Mouse (Mus musculus) G1E (cell line): ENCODE measurements around the gene Proser3. TPM values are rescaled to one million over a fixed set of nuclear protein-coding genes. Genes with fewer than 3 reads are reported as not detected.

ENCODE experiments used
- ATAC-seq: 2 replicates; pipeline ENCODE4 v1.8.0; 2016; ENCODE audit warnings: mild to moderate bottlenecking; ENCODE audit not compliant: insufficient number of reproducible peaks, poor library complexity, low FRiP score, severe bottlenecking; ENCODE audit errors: extremely low read depth
- DNase-seq: peaks from one replicate; pipeline ENCODE4 v3.0.0; 2012; ENCODE audit warnings: low spot score
- H3K27me3 ChIP-seq: 2 replicates; pipeline ENCODE4 v1.6.1; 2012; ENCODE audit warnings: mild to moderate bottlenecking, low read length, inconsistent platforms; ENCODE audit not compliant: insufficient read depth
- H3K36me3 ChIP-seq: replicated peaks from 2 replicates; pipeline ENCODE3; 2012; ENCODE audit warnings: mild to moderate bottlenecking, inconsistent platforms
- H3K4me1 ChIP-seq: 2 replicates; pipeline ENCODE4 v1.6.1; 2012; ENCODE audit warnings: low read depth, low read length, inconsistent platforms, mixed read lengths; ENCODE audit not compliant: insufficient read depth
- H3K4me3 ChIP-seq: 2 replicates; pipeline ENCODE4 v1.5.1; 2012; ENCODE audit warnings: low read depth, mild to moderate bottlenecking, inconsistent platforms, low read length, moderate library complexity, mixed read lengths
- H3K9me3 ChIP-seq: replicated peaks from 2 replicates; pipeline ENCODE4 v1.6.1; 2012; ENCODE audit warnings: inconsistent platforms
- CTCF ChIP-seq: IDR thresholded peaks from 2 replicates; pipeline ENCODE4 v1.5.1; 2012; ENCODE audit warnings: low read depth, low read length, inconsistent platforms, mixed read lengths
- GATA1 ChIP-seq: IDR thresholded peaks from 2 replicates; pipeline ENCODE4 v1.6.1; 2012; ENCODE audit warnings: borderline replicate concordance, low read length, inconsistent platforms, mixed read lengths
- GATA2 ChIP-seq: IDR thresholded peaks from 2 replicates; pipeline ENCODE4 v1.6.1; 2012; ENCODE audit warnings: low read depth, low read length, inconsistent platforms, borderline replicate concordance
- POLR2AphosphoS5 ChIP-seq: IDR thresholded peaks from 2 replicates; pipeline ENCODE4 v1.6.1; 2012; ENCODE audit warnings: low read depth, low read length, inconsistent platforms; ENCODE audit not compliant: insufficient replicate concordance
- TAL1 ChIP-seq: conservative IDR thresholded peaks from 2 replicates; pipeline ENCODE4 v1.6.1; 2012; ENCODE audit warnings: low read depth, low read length, inconsistent platforms, mixed read lengths
- polyA plus RNA-seq: library from polyadenylated mRNA; stranded (reverse); fragments of >175 nt; gene quantifications from 2 replicates; pipeline ENCODE4 v1.2.3, GENCODE M21; 2012
- total RNA-seq, 2 experiments: library from RNA; stranded (forward) in 1 of 2; stranded (reverse) in 1 of 2; fragments of 200-1000 nt in 1 of 2; fragments of >200 nt in 1 of 2; fragmentation: Nextera tagmentation in 1 of 2; gene quantifications; 2 replicates each; pipeline ENCODE4 v1.2.3; 2014 to 2017

Gene Proser3
- total and polyA plus RNA-seq, 3 experiments, result 7.4 to 20.5 (median 18.6) TPM

- TF ChIP-seq TAL1 (no peak), GATA2 (no peak), GATA1 (no peak), CTCF (no peak), POLR2AphosphoS5 (no peak)
- no peak for ATAC-seq
- H3K36me3 ChIP-seq, result peaks cover 59% of the 10 kb centered on the region
- peak overlapping the region; percentile 82 for H3K4me3 ChIP-seq
- no peak for DNase-seq
- no peaks in the 10 kb centered on the region for H3K27me3 ChIP-seq
- no peaks in the 10 kb centered on the region for H3K9me3 ChIP-seq
- H3K4me1 ChIP-seq, result peaks cover 33% of the 10 kb centered on the region
Observed at GRCm38 (mm10) chr7:30533941-30534632, 18.0 kb downstream of the Proser3 start.

DNA sequence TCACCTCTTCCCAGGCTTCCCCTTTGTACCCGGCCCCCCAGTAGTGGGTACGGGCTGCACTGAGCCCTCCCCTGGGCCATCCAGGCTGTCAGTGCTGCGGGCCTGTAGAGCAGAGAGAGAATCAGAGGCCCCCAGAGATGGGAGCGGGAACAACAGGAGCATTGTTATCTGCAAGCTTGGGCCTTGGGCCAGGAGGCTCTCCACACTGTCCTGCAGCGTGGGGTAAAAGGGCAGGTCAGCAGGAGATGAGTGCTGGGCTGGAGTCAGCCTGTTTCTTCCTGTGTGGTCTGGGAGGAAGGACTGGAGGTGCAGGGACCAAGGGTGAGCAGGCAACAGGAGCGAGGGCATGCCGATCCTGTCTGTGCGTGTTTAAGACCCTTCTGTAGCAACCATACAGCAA is 19.2 kb downstream of the Proser3 start:
- H3K27me3 ChIP-seq, result no peaks in the 10 kb centered on the region
- ATAC-seq (no peak), DNase-seq (no peak)
- TF ChIP-seq CTCF (no peak), GATA2 (no peak), POLR2AphosphoS5 (no peak), TAL1 (no peak), GATA1 (no peak)
- no peak overlapping the region for H3K4me3 ChIP-seq
- peaks cover 41% of the 10 kb centered on the region for H3K4me1 ChIP-seq
- H3K9me3 ChIP-seq, result no peaks in the 10 kb centered on the region
- H3K36me3 ChIP-seq, result peaks cover 61% of the 10 kb centered on the region

- Histone ChIP-seq H3K27me3 (no peaks in the 10 kb centered on the region), H3K4me1 (peaks cover 42% of the 10 kb centered on the region), H3K36me3 (peaks cover 72% of the 10 kb centered on the region), H3K9me3 (no peaks in the 10 kb centered on the region), H3K4me3 (no peak overlapping the region)
- no peak for DNase-seq
- TF ChIP-seq CTCF, result no peak
- TF ChIP-seq TAL1, result no peak
- no peak for TF ChIP-seq POLR2AphosphoS5
- no peak for TF ChIP-seq GATA2
- TF ChIP-seq GATA1, result no peak
- no peak for ATAC-seq
Observed at GRCm38 (mm10) chr7:30531291-30531815, 20.7 kb downstream of the Proser3 start.

- Histone ChIP-seq H3K27me3 (no peaks in the 10 kb centered on the region), H3K9me3 (no peaks in the 10 kb centered on the region), H3K4me3 (no peak overlapping the region), H3K36me3 (peaks cover 94% of the 10 kb centered on the region), H3K4me1 (peaks cover 17% of the 10 kb centered on the region)
- no peak for TF ChIP-seq GATA2
- no peak for TF ChIP-seq POLR2AphosphoS5
- no peak for TF ChIP-seq TAL1
- DNase-seq, result no peak
- no peak for ATAC-seq
Observed at GRCm38 (mm10) chr7:30526981-30527380, 25.1 kb downstream of the Proser3 start.

DNA sequence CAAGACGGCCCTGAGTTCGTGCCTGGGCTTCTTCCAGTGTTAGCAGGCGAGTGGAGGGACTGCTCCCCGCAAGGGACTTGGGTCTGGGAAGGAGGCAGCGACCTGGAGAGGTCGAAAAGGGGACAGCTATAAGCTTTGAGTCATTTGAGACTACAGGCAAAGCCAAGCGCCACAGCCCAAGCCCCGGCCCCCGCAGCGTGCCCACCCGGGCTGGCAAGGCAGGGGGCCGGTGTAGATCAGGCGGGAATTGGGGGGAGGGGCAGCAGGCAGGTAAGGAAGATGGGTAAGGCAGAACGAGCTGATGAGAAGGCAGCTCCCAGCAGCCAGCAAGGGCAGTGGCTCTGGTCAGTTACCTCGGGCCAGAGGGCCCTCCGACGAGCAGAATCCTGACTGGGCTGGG is 25.7 kb downstream of the Proser3 start:
- Histone ChIP-seq H3K27me3 (no peaks in the 10 kb centered on the region), H3K4me3 (no peak overlapping the region), H3K36me3 (peaks cover 89% of the 10 kb centered on the region), H3K9me3 (no peaks in the 10 kb centered on the region), H3K4me1 (peaks cover 14% of the 10 kb centered on the region)
- DNase-seq (no peak), ATAC-seq (no peak)
- TF ChIP-seq GATA1, result no peak
- no peak for TF ChIP-seq POLR2AphosphoS5
- no peak for TF ChIP-seq GATA2
- no peak for TF ChIP-seq CTCF
- no peak for TF ChIP-seq TAL1

GRCm38 (mm10) chr7:30525954-30526353 is 26.1 kb downstream of the Proser3 start:
- Histone ChIP-seq H3K27me3 (no peaks in the 10 kb centered on the region), H3K4me1 (peaks cover 12% of the 10 kb centered on the region), H3K9me3 (no peaks in the 10 kb centered on the region), H3K36me3 (peaks cover 84% of the 10 kb centered on the region), H3K4me3 (no peak overlapping the region)
- ATAC-seq (no peak), DNase-seq (no peak)
- TF ChIP-seq TAL1, result no peak
- TF ChIP-seq POLR2AphosphoS5, result no peak
- TF ChIP-seq GATA1, result no peak
- TF ChIP-seq GATA2, result no peak
- no peak for TF ChIP-seq CTCF
